Mouse (Mus musculus) ES-Bruce4 (cell line): Measurements from ENCODE around the gene Cnbp. TPM values are rescaled to one million over a fixed set of nuclear protein-coding genes. Genes with fewer than 3 reads are reported as not detected.
A peak's percentile ranks its signal among the peaks of the same experiment; 100 is the strongest.

ENCODE experiments used
- H3K27ac ChIP-seq: 2 replicates; pipeline ENCODE4 v1.5.1; 2012; ENCODE audit warnings: low read length, inconsistent platforms; ENCODE audit not compliant: insufficient read depth
- H3K27me3 ChIP-seq: 2 replicates; pipeline ENCODE4 v1.6.1; 2012; ENCODE audit warnings: mild to moderate bottlenecking, low read length, inconsistent platforms; ENCODE audit not compliant: control insufficient read depth, poor library complexity, insufficient read depth, severe bottlenecking
- H3K36me3 ChIP-seq: 2 replicates; pipeline ENCODE4 v1.6.1; 2012; ENCODE audit warnings: inconsistent platforms, mild to moderate bottlenecking, low read length, moderate library complexity; ENCODE audit not compliant: control insufficient read depth, poor library complexity, insufficient read depth, severe bottlenecking
- H3K4me1 ChIP-seq: one replicate; pipeline ENCODE4 v1.8.1; 2011; ENCODE audit warnings: low read length; ENCODE audit not compliant: control insufficient read depth, insufficient read depth
- H3K4me3 ChIP-seq: 2 replicates; pipeline ENCODE4 v1.5.1; 2011; ENCODE audit warnings: low read depth, mild to moderate bottlenecking, low read length
- H3K9ac ChIP-seq: 2 replicates; pipeline ENCODE4 v1.6.1; 2012; ENCODE audit warnings: low read depth, mild to moderate bottlenecking, inconsistent platforms; ENCODE audit not compliant: poor library complexity, severe bottlenecking
- H3K9me3 ChIP-seq: replicated peaks from 2 replicates; pipeline ENCODE4 v1.6.1; 2012; ENCODE audit warnings: mild to moderate bottlenecking, low read length, inconsistent platforms; ENCODE audit not compliant: control insufficient read depth, poor library complexity, insufficient read depth, severe bottlenecking
- CTCF ChIP-seq: IDR thresholded peaks from one replicate; pipeline ENCODE4 v1.8.1; 2011; ENCODE audit warnings: low read depth, low read length
- EP300 ChIP-seq: IDR thresholded peaks from 2 replicates; pipeline ENCODE4 v1.6.1; 2011; ENCODE audit warnings: low read depth, low read length; ENCODE audit not compliant: insufficient read depth
- POLR2A ChIP-seq: IDR thresholded peaks from one replicate; pipeline ENCODE4 v1.8.1; 2011; ENCODE audit warnings: low read length; ENCODE audit not compliant: insufficient read depth
- polyA plus RNA-seq: library from polyadenylated mRNA; stranded (reverse); fragments of >200 nt; gene quantifications from 2 replicates; pipeline ENCODE4 v1.2.4, GENCODE M21; 2011; ENCODE audit warnings: low read depth; ENCODE audit not compliant: missing spikeins, insufficient read depth, insufficient read length

Cnbp gene
- polyA plus RNA-seq, 1 experiment: 481 TPM

DNA sequence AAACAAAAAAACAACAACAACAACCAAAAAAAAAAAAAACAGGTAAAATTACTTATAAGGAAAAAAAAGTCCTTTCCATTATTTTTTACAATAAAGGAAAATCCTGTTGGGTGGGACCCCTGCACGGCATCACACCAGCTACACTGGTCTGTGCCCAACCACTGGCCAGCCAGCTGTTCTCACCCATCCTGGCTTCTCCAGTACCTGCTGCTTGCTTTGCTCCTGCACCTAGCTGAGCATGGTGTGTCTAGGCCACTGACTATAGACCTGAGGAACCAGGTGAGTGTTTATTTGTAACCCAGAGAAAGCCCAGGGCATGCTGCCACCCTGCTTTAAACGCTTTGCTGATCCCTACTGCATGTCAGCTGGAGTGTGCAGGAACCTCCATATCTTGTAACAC, 30.5 kb downstream of the Cnbp start:
- Histone ChIP-seq H3K27me3 (no peaks in the 10 kb centered on the region), H3K27ac (no peak overlapping the region), H3K36me3 (peaks cover 24% of the 10 kb centered on the region), H3K4me3 (no peak overlapping the region), H3K9me3 (no peaks in the 10 kb centered on the region), H3K9ac (no peak overlapping the region), H3K4me1 (no peaks in the 10 kb centered on the region)
- no peak for TF ChIP-seq CTCF
- TF ChIP-seq POLR2A: no peak
- TF ChIP-seq EP300: no peak

DNA sequence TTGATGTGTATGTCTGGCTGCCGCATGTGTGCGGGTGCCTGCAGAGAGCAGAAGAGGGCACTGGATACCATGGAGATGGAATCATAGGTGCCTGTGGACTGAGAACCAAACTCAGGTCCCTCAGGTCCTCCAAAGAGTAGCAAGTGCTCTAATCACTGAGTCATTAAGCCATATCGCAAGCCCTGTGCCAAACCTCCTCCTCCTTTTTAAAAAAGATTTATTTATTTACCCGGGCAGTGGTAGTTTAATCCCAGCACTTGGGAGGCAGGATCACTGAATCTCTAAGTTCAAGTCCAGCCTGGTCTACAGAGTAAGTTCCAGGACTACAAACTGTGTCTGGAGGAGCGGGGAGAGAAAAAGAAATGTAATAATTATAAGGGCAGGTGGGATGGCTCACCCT, 36.4 kb downstream of the Cnbp start:
- Histone ChIP-seq H3K4me1 (no peaks in the 10 kb centered on the region), H3K36me3 (peaks cover 4% of the 10 kb centered on the region), H3K9ac (no peak overlapping the region), H3K27ac (no peak overlapping the region), H3K4me3 (no peak overlapping the region), H3K27me3 (no peaks in the 10 kb centered on the region), H3K9me3 (no peaks in the 10 kb centered on the region)
- no peak for TF ChIP-seq EP300
- no peak for TF ChIP-seq POLR2A
- no peak for TF ChIP-seq CTCF

DNA sequence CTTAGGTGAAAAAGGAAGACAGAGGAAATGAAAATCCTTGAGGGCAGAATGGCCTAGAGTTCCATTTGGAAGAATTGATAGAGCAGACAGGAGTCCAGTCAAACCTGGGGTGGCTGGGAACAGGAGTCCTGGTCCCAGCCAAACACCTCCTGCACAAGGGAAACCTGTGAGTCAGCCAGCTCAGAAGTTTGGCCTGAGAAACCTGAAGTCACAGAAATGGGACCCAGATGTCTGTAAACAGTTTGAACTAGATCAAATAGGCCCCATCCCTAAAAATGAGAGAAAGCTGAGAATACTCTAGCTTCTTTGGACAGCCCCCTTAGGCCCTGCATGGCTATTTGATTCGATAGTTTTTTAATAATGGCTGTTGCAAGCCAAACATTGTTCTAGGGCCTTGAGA, 38.2 kb downstream of the Cnbp start:
- no peak for TF ChIP-seq POLR2A
- no peak for TF ChIP-seq CTCF
- no peaks in the 10 kb centered on the region for H3K9me3 ChIP-seq
- H3K27ac ChIP-seq: no peak overlapping the region
- no peaks in the 10 kb centered on the region for H3K27me3 ChIP-seq
- no peak overlapping the region for H3K9ac ChIP-seq
- no peaks in the 10 kb centered on the region for H3K4me1 ChIP-seq
- no peaks in the 10 kb centered on the region for H3K36me3 ChIP-seq
- no peak overlapping the region for H3K4me3 ChIP-seq

DNA sequence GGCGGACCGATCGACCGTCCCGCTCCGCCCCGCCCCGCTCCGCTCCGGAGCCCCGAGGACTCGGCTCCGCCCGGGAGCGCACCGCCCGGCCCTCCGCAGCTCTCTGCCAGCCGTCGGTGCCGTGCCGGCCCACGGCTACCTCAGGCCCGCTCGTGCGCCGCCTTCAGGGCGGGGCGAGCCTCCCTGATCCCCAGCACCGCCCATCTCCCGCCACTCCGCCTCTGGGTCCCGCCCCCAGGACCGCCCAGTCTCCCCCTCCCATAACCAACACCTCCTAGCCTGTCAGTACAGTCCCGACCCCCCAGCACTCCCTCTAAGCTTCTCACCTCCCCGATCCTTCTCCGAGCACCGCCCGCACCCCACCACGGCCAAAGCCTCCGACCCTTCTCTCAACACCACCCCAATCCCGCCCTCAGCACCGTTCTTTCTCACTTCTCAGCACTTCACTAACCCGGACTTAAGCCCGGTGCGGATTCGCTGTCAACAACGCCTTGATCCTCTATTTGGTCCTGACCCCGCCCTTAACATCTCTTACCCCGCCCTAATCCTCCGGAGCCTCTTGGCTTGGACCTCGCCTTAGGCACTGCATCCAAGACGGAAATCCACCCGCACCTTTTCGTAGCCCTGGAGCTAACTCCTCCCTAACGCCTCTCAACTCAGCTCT, 39.1 kb downstream of the Cnbp start, which contains the start of gene Rab43:
Gene Rab43, minus strand, starts transcription at position 490 of the 664 bp plus-strand sequence.
- TF ChIP-seq EP300 (0 out of 2 replicates have a peak, but pooled peaks have one; percentile 14), CTCF (no peak)
- Histone ChIP-seq H3K27me3 (no peaks in the 10 kb centered on the region), H3K36me3 (no peaks in the 10 kb centered on the region), H3K9ac (peak within 1 kb of the TSS; percentile 75), H3K4me3 (peak within 1 kb of the TSS; percentile 92), H3K27ac (no peak within 1 kb of the TSS), H3K4me1 (no peaks in the 10 kb centered on the region), H3K9me3 (no peaks in the 10 kb centered on the region)

DNA sequence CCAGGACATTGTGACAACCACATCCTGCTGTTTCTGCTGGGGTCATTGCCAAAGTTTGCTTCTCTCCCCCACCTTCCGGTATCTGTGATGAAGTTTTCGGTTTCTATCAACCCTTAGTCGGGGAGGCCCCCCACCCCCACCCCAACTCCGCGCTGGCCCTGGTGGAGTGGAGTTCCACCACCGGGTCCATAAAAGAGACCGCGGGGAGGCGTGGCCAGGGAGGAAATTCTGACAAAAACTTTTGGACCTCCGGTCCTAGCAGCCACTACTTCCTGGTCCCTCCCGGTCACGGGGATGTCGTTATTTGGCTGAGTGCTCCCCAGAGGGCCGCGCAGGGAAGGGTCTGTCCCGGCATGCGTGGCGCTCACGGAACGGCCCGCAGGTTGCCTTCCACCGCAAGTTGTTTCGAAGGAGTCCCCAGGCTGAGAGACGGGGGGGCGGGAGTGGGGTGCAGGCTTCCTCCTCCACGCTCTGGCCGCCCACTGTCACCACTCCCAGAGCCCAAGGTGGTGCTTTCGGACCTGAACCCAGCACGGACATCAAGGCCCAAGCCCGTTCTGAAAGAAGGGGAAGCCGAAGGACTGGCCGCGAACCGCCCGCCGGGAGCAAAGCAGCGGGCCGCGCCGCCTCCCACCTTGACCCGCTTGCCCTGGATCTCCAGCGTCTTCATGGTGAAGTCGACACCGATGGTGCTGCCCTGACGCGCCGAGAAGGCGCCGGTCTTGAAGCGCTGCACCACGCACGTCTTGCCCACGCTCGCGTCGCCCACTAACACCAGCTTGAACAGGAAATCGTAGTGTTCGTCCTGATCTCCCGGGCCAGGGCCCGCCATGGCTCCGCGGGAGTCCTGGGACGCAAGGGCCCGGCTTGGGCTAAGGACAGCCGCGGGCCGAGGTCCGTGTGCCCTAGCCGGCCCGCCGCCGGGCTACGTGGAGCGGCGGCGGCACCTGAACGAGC, 39.9 kb downstream of the Cnbp start:
- no peaks in the 10 kb centered on the region for H3K4me1 ChIP-seq
- no peaks in the 10 kb centered on the region for H3K27me3 ChIP-seq
- H3K27ac ChIP-seq: no peak overlapping the region
- peak overlapping the region; percentile 75 for H3K9ac ChIP-seq
- no peaks in the 10 kb centered on the region for H3K36me3 ChIP-seq
- H3K9me3 ChIP-seq: no peaks in the 10 kb centered on the region
- TF ChIP-seq EP300 (no peak), POLR2A (no peak), CTCF (no peak)
- H3K4me3 ChIP-seq: peak overlapping the region; percentile 92

DNA sequence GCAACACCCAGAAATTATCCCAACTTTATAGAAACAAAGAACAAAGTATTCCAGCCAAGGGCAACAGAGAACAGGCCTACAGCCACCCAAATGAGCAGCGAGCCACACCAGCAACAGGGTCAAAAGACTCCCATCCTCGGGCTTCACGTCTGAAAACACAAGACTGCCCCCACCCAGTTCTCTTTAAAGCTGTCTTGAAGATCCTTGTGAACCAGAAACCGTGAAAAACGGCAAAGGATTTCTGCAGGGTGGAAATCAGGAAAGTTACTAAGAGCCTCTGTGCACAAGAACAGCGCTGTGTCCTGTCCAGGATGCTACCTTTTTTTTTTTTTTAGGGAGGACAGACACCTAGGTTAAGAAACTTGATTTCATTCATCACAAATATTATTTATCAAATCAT, 40.6 kb downstream of the Cnbp start:
- H3K9me3 ChIP-seq: no peaks in the 10 kb centered on the region
- TF ChIP-seq POLR2A (no peak), CTCF (no peak), EP300 (no peak)
- H3K36me3 ChIP-seq: no peaks in the 10 kb centered on the region
- no peak overlapping the region for H3K9ac ChIP-seq
- peak overlapping the region; percentile 92; the same call in 1 of the 2 replicates for H3K4me3 ChIP-seq
- H3K27me3 ChIP-seq: no peaks in the 10 kb centered on the region
- no peaks in the 10 kb centered on the region for H3K4me1 ChIP-seq
- H3K27ac ChIP-seq: no peak overlapping the region
